Mouse (Mus musculus): ENCODE measurements around the gene Adgrb3. TPM values are rescaled to one million over a fixed set of nuclear protein-coding genes. Genes with fewer than 3 reads are reported as not detected.
"Not testable (repeated sequence)": the region's sequence is repeated elsewhere in the genome, so short reads cannot be mapped to it uniquely, and the experiment has no call there.

Adgrb3 gene
- polyA plus RNA-seq, 1 experiment, result not detected

DNA sequence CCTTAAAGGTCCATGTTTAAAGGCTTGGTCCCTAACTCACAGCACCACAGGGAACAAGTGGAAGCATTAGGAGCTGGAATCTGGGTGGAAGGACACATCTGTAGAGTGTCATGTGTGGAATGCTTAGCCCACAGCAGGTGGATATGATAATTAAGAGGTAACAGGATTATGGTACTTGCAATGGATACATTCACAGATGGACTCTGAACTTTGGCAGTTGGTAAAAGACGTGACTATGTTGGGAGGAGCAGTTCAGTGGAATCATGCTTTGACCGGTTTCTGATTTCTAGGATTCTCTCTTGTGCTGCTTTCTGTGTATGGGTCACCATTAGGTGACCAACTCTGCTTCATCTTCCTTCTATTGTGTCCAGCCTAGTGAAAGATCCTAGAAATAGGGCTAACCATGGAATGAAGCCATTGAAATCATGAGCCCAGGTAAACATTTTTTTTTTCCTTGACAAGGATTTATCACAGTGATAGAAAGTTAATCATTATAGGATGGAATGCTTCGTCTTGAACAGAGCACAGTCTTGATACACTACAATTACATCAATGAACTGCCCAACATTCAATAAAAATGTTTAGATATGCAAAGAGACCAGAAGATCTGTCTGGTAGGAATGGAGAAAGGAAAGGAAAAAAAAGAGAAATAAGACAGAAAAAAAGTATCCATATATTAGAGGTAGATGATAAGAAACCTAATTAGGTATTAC, 334.1 kb downstream of the Adgrb3 start:
- no peak for TF ChIP-seq POLR2A (IDR thresholded peaks at IDR 0.05; ENCODE audit: borderline replicate concordance, extremely low read depth, low read depth, low read length)
- TF ChIP-seq CTCF (IDR thresholded peaks at IDR 0.05; ENCODE audit: insufficient read depth, low read length), result no peak
- Histone ChIP-seq H3K4me3 (replicated peaks; ENCODE audit: extremely low read depth, low read depth, low read length) (no peak overlapping the region), H3K4me1 (ENCODE audit: control insufficient read depth, insufficient read depth, low read length) (no peaks in the 10 kb centered on the region)
- 66% methylated on average over 3 of the region's 3 CpGs for WGBS
- no peak for DNase-seq

- DNase-seq, result no peak
- WGBS, result 61% methylated on average over 1 of the region's 1 CpGs
- H3K4me1 ChIP-seq (ENCODE audit: control insufficient read depth, insufficient read depth, low read length), result no peaks in the 10 kb centered on the region
Measured at GRCm38 (mm10) chr1:25491503-25491902, 338.0 kb downstream of the Adgrb3 start.

GRCm38 (mm10) chr1:25490174-25490573, 339.3 kb downstream of the Adgrb3 start:
- no peaks in the 10 kb centered on the region for H3K4me1 ChIP-seq (ENCODE audit: control insufficient read depth, insufficient read depth, low read length)
- TF ChIP-seq CTCF (IDR thresholded peaks at IDR 0.05; ENCODE audit: insufficient read depth, low read length) (no peak), POLR2A (IDR thresholded peaks at IDR 0.05; ENCODE audit: borderline replicate concordance, extremely low read depth, low read depth, low read length) (no peak)
- DNase-seq, result no peak
- no peak overlapping the region for H3K4me3 ChIP-seq (replicated peaks; ENCODE audit: extremely low read depth, low read depth, low read length)
- WGBS, result 59% methylated on average over 2 of the region's 2 CpGs

More at GRCm38 (mm10) chr1:25491503-25491902, 338.0 kb downstream of the Adgrb3 start:
- H3K4me3 ChIP-seq (replicated peaks; ENCODE audit: extremely low read depth, low read depth, low read length), result no peak overlapping the region
- TF ChIP-seq POLR2A (IDR thresholded peaks at IDR 0.05; ENCODE audit: borderline replicate concordance, extremely low read depth, low read depth, low read length), result no peak
- no peak for TF ChIP-seq CTCF (IDR thresholded peaks at IDR 0.05; ENCODE audit: insufficient read depth, low read length)

DNA sequence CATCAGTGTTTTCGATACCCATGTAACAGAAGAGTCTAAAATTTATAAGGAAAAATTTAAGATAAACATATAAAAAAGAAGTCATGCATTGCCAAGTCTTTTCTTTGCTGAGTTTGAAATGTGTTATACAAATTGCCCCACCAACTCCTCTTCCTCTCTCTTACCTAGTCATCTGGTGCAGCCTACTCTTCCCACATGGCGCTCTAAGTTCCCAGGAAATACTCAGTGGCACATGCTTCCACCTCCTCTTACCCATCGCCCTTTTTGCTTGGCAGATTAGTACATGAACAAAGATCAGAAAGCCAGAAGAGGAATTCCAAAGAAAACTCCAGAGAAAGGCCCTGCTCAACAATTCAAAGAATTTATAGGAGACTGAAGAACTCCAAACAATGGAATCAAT, 353.8 kb downstream of the Adgrb3 start:
- WGBS, result 79% methylated on average over 3 of the region's 3 CpGs
- DNase-seq, result no peak

DNA sequence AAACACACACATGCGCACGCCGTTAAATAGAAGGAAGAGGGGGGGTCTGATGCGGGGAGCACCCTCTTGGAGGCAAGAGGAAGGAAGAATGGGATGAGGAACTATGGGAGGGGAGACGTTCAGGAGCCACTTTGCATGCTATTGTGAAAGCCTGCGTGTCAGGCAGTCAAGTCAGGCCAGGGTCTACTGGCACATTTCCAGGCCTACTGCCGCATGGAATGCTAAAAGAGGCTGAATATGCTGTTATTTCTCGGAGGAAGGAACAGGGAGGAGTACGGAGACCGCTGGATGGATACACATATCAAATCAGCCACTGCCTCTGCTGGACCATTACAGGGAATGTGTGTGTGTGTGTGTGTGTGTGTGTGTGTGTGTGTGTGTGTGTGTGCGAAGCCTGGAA, 355.0 kb downstream of the Adgrb3 start:
- no peak for DNase-seq
- TF ChIP-seq CTCF (IDR thresholded peaks at IDR 0.05; ENCODE audit: insufficient read depth, low read length) (no peak), POLR2A (IDR thresholded peaks at IDR 0.05; ENCODE audit: borderline replicate concordance, extremely low read depth, low read depth, low read length) (no peak)
- WGBS, result 63% methylated on average over 11 of the region's 11 CpGs

More for the DNA sequence above, 353.8 kb downstream of the Adgrb3 start:
- no peaks in the 10 kb centered on the region for H3K4me1 ChIP-seq (ENCODE audit: control insufficient read depth, insufficient read depth, low read length)
- TF ChIP-seq POLR2A (IDR thresholded peaks at IDR 0.05; ENCODE audit: borderline replicate concordance, extremely low read depth, low read depth, low read length) (no peak), CTCF (IDR thresholded peaks at IDR 0.05; ENCODE audit: insufficient read depth, low read length) (no peak)
- H3K4me3 ChIP-seq (replicated peaks; ENCODE audit: extremely low read depth, low read depth, low read length), result no peak overlapping the region

DNA sequence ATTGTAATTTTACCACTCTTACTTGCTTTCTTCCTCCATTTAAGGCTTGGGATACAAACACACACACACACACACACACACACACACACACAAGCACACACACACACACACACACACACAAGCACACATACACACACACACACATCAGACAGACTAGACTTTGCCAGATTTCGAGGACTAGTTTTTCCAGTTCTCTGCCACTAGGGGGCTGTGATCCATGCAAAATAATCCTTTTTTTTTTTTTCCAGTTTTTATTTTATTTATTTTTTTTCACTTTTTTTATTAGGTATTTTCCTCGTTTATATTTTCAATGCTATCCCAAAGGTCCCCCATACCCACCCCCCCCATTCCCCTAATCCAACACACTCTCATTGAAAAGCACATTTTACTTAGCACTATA, 357.9 kb downstream of the Adgrb3 start:
- not testable (repeated sequence) for H3K4me1 ChIP-seq (ENCODE audit: control insufficient read depth, insufficient read depth, low read length); DNase-seq; H3K4me3 ChIP-seq (replicated peaks; ENCODE audit: extremely low read depth, low read depth, low read length)
- 32% methylated on average over 2 of the region's 2 CpGs for WGBS

More for the DNA sequence above, 355.0 kb downstream of the Adgrb3 start:
- Histone ChIP-seq H3K4me3 (replicated peaks; ENCODE audit: extremely low read depth, low read depth, low read length) (no peak overlapping the region), H3K4me1 (ENCODE audit: control insufficient read depth, insufficient read depth, low read length) (no peaks in the 10 kb centered on the region)

DNA sequence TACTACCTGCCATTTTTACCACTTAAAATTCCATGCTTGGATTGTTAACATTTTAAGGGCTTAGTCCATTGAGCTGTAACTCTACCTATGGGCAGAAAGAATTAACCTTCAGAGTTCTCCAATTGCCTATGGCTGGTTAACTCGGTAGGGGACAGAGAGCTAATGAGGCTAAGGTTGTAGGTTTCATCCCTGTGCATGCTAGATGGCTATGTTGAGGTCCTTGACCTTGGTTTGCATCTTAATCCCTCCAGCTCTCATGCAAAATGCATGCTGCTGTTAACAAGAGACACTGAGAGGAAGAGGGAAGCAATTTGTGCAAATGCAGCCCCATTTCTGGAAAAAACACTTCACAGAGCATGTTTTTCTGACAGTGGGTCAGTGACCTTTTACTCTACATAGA, 366.9 kb downstream of the Adgrb3 start:
- no peak for TF ChIP-seq CTCF (IDR thresholded peaks at IDR 0.05; ENCODE audit: insufficient read depth, low read length)
- TF ChIP-seq POLR2A (IDR thresholded peaks at IDR 0.05; ENCODE audit: borderline replicate concordance, extremely low read depth, low read depth, low read length), result no peak
- WGBS, result 42% methylated on average over 1 of the region's 1 CpGs
- DNase-seq, result no peak
- H3K4me3 ChIP-seq (replicated peaks; ENCODE audit: extremely low read depth, low read depth, low read length), result no peak overlapping the region
- H3K4me1 ChIP-seq (ENCODE audit: control insufficient read depth, insufficient read depth, low read length), result no peaks in the 10 kb centered on the region

DNA sequence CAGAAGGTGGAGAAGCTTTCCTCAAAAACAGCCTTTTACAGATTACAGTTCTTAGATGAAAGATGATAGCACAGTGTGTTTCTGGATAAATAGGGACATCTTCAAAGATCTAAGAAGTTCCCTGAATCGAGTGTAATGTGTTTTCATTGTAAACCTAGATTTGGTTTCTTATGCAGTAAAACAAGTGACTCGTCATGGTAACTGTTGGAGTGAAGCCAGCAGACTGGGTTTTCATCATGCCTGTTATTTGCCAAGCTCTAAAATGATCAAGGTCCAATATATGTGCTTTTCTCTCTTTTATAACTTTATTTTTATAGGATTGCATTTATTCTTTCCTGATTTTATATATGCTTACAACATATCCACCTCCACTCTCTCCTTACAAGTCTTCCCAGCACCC, 394.0 kb downstream of the Adgrb3 start:
- no peaks in the 10 kb centered on the region for H3K4me1 ChIP-seq (ENCODE audit: control insufficient read depth, insufficient read depth, low read length)
- no peak for DNase-seq
- TF ChIP-seq POLR2A (IDR thresholded peaks at IDR 0.05; ENCODE audit: borderline replicate concordance, extremely low read depth, low read depth, low read length) (no peak), CTCF (IDR thresholded peaks at IDR 0.05; ENCODE audit: insufficient read depth, low read length) (no peak)
- H3K4me3 ChIP-seq (replicated peaks; ENCODE audit: extremely low read depth, low read depth, low read length), result no peak overlapping the region
- 45% methylated on average over 2 of the region's 2 CpGs for WGBS

- 70% methylated on average over 16 of the region's 16 CpGs for WGBS
- Histone ChIP-seq H3K4me3 (replicated peaks; ENCODE audit: extremely low read depth, low read depth, low read length) (no peak overlapping the region), H3K4me1 (ENCODE audit: control insufficient read depth, insufficient read depth, low read length) (no peaks in the 10 kb centered on the region)
- no peak for TF ChIP-seq CTCF (IDR thresholded peaks at IDR 0.05; ENCODE audit: insufficient read depth, low read length)
- TF ChIP-seq POLR2A (IDR thresholded peaks at IDR 0.05; ENCODE audit: borderline replicate concordance, extremely low read depth, low read depth, low read length), result no peak
- no peak for DNase-seq
Measured at GRCm38 (mm10) chr1:25430219-25430862, 399.2 kb downstream of the Adgrb3 start.

- Histone ChIP-seq H3K4me3 (replicated peaks; ENCODE audit: extremely low read depth, low read depth, low read length) (no peak overlapping the region), H3K4me1 (ENCODE audit: control insufficient read depth, insufficient read depth, low read length) (no peaks in the 10 kb centered on the region)
- DNase-seq, result no peak
- 87% methylated on average over 2 of the region's 2 CpGs for WGBS
- TF ChIP-seq POLR2A (IDR thresholded peaks at IDR 0.05; ENCODE audit: borderline replicate concordance, extremely low read depth, low read depth, low read length) (no peak), CTCF (IDR thresholded peaks at IDR 0.05; ENCODE audit: insufficient read depth, low read length) (no peak)
Measured at GRCm38 (mm10) chr1:25420701-25421100, 408.8 kb downstream of the Adgrb3 start.

Measured in lung, adult 2 months (tissue).